Mouse (Mus musculus) erythroblast, embryonic 14.5 days (primary cell): Measurements from ENCODE around the gene Arhgap31.

Experiments used
- GATA1 ChIP-seq: IDR thresholded peaks from 2 replicates; pipeline ENCODE4 v1.6.1; 2012; ENCODE audit warnings: low read length, inconsistent platforms, mixed read lengths
- TAL1 ChIP-seq: IDR thresholded peaks from 3 replicates; pipeline ENCODE4 v1.6.1; 2012; ENCODE audit warnings: low read length, inconsistent platforms, mixed read lengths

DNA sequence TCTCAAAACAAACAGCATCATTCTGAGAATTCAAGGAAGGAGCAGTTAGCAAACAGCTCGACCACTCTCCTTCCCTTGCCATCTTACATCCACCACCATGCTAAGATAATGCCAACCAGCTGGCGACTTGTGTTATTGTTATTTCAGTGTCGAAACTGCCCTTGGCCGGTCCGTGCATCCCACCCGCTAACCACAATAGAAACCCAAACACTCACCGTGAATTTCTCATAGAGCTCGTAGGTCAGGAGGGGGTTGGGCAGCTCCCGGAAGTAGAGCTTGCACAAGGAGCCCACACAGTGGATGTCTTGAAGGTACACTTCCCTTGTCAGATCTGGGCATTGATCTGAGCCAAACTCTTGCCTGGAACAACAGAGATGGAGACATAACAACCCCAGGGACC is 76.4 kb downstream of the Arhgap31 start:
- TF ChIP-seq TAL1: no peak
- TF ChIP-seq GATA1: no peak
